Mouse (Mus musculus) heart, postnatal 14 days (tissue): ENCODE data around the gene Midn. TPM values are rescaled to one million over a fixed set of nuclear protein-coding genes. Genes with fewer than 3 reads are reported as not detected.

Experiments used
- DNase-seq, 2 experiments: peaks; one replicate each; pipeline ENCODE4 v3.0.0; 2021 to 2022
- intact Hi-C: fragments of 180-260 bp; cut with DNase I; formaldehyde crosslinking; loops from one replicate; pipeline ENCODE4 v1.15.1; 2025
- total RNA-seq, 2 experiments: library from RNA; stranded (reverse); gene quantifications; 2 replicates each; pipeline ENCODE4 v1.2.3; 2021

Gene Midn
- total RNA-seq, 2 experiments from 2014 or later, result 158 to 178 TPM

- intact Hi-C loops, result no loop called here
- DNase-seq, result no peak
These were observed 24.0 kb upstream of the Midn start for GRCm38 (mm10) chr10:80123932-80124562.

GRCm38 (mm10) chr10:80127920-80128319 lies 20.2 kb upstream of the Midn start:
- intact Hi-C loops, result no loop called here

DNA sequence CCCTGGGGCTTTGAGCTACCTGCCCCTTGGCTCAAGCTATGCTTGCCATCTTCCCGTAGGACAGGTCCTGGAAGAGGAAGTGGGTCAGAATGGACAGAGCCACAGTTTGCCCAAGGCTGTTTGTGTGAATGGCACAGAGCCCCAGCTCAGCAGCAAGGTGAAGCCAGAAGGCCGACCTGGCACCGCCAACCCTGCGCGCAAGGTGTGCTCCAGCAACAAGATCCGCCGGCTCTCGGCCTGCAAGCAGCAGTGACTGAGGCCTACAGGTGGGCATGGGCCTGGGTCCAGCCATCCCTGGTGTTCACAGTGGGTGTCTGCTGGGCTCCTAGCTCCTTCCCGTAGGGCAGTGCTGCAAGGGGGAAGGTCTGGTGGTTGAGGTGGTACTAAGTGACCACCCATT lies 18.2 kb upstream of the Midn start:
- intact Hi-C loops, result loop anchor here (10.0 kb wide), 1 partner anchor 165 kb away; the partner anchor contains the start of gene Wdr18

More at GRCm38 (mm10) chr10:80127920-80128319, 20.2 kb upstream of the Midn start:
- no peak for DNase-seq

DNA sequence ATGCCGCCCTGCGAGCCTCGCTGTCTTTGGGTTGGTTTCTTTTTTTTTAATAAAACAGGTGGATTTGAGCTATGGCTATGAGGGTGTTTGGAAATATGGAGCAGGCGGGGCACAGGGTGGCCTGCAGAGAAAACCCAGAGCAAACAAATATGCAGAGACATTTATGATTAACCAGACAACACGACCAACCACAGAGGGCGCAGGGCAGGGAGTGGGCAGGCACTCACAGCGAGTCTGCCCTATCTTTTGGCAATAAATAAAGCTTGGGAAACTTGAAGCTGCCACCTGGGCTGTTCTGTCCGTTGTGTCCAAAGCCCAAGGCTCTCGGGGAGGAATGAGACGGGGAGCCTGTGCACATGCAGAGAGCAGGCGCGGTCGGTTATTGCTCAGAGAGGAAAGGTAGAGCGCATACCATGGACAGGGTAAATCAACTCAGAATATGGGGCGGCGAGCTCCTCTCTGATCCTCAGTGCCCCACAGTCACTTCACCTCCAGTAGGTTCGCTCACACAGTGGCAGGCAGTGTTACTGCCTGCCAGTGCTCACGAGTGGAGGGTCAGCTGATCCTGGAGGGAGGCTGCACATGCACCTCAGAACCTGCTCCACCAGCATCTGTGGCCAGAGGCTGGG lies 17.6 kb upstream of the Midn start:
- intact Hi-C loops, result loop anchor here (10.0 kb wide), 1 partner anchor 166 kb away; the partner anchor contains the start of gene Wdr18
- no peak for DNase-seq

More for the DNA sequence above, 18.2 kb upstream of the Midn start:
- no peak for DNase-seq

- no peak for DNase-seq
These were observed 16.6 kb upstream of the Midn start for GRCm38 (mm10) chr10:80131316-80131951.

GRCm38 (mm10) chr10:80131952-80132350 lies 16.1 kb upstream of the Midn start:
- intact Hi-C loops, result loop anchor here (10.0 kb wide), 1 partner anchor 167 kb away; the partner anchor contains the start of gene Wdr18

More at GRCm38 (mm10) chr10:80131316-80131951, 16.6 kb upstream of the Midn start:
- intact Hi-C loops, result loop anchor here (10.0 kb wide), 1 partner anchor 167 kb away; the partner anchor contains the start of gene Wdr18

DNA sequence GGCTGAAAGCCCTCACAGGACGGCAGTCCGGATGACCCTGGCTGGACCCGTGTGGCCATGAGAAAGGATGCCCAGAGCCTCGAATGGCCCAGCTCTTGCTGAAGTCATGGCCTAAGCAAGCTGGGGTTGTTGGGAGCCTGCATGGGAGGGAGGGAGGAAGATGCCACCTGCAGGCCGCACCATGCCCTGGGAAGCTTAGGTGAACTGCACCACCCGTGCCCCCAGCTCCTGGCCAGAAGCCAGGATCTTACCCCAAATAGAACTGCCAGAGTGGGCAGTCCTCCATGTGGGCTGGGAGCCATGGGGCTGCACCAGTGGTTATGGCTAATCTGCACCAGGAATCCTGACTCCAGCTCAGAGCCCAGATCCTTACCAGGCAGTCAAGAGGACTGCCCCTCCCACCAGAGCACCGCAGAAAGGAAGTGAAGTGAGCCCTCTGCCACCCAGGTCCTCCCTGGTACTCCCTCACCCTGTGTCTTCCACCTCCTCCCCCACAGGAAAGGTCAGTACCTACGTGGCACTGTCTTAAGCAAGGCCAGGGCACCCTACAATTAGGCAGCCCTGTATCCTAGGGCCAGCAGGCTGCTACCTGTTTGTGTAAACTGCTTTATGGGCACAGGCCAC lies 14.7 kb upstream of the Midn start:
- peak in 1 of 2 experiments; percentile 73 for DNase-seq
- intact Hi-C loops, result loop anchor here (10.0 kb wide), 1 partner anchor 169 kb away; the partner anchor contains the start of gene Wdr18

More at GRCm38 (mm10) chr10:80131952-80132350, 16.1 kb upstream of the Midn start:
- DNase-seq, result no peak

GRCm38 (mm10) chr10:80134421-80134820 lies 13.7 kb upstream of the Midn start:
- intact Hi-C loops, result loop anchor here (10.0 kb wide), 1 partner anchor 170 kb away; the partner anchor contains the start of gene Wdr18
- no peak for DNase-seq

DNA sequence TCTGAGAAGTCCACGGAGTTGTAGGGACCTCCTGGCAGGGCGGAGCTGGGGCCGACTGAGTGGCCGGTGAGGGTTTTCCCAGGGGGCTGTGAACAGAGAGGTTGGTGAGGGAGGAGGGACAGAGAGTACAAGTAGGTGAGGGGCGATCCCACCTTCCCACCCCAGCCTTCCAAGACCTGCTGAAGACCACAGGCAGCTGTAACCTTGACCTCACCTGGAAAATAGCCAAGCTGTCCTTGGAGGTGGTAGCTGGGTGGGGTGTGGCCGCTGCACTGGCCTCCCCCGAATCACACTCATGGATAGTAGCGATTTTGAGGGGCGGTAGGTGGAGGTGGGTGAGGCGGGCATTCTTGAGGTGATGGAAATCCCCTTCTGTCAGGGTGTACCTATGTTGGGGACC lies 12.9 kb upstream of the Midn start:
- intact Hi-C loops, result loop anchor here (10.0 kb wide), 1 partner anchor 170 kb away; the partner anchor contains the start of gene Wdr18

DNA sequence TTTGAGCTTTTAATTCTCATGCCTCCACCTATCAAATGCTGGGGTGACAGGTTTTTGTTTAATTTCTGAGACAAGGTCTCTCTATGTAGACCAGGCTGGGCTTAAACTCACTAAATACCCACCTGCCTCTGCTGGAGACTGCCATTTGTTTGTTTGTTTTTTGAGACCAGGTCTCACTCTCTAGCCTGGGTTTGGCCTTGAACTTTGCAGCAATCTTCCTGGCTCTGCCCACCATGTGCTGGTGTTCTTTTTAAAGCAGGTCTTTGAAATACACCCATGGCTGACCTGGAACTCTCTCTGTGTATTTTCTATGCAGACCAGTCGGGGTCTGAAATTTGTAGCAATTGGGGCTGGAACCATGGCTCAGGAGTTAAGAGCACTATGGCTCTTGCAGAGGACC lies 12.4 kb upstream of the Midn start:
- no peak for DNase-seq
- intact Hi-C loops, result loop anchor here (2.0 to 10.0 kb wide), 2 partner anchors 19 to 171 kb away; partner anchors contain the start of gene Wdr18

More for the DNA sequence above, 12.9 kb upstream of the Midn start:
- DNase-seq, result no peak

- intact Hi-C loops, result loop anchor here (2.0 to 10.0 kb wide), 2 partner anchors 20 to 172 kb away; partner anchors contain the start of gene Wdr18
- DNase-seq, result no peak
These were observed 11.7 kb upstream of the Midn start for GRCm38 (mm10) chr10:80136179-80136951.

GRCm38 (mm10) chr10:80136952-80137625 lies 11.0 kb upstream of the Midn start:
- intact Hi-C loops, result loop anchor here (2.0 to 10.0 kb wide), 2 partner anchors 20 to 172 kb away; partner anchors contain the start of gene Wdr18
- peak in 1 of 2 experiments; percentile 16 for DNase-seq

- DNase-seq, result peak in 1 of 2 experiments; percentile 9
- intact Hi-C loops, result loop anchor here (2.0 to 10.0 kb wide), 2 partner anchors 21 to 173 kb away; partner anchors contain the start of gene Wdr18
These were observed 10.2 kb upstream of the Midn start for GRCm38 (mm10) chr10:80137626-80138552.

DNA sequence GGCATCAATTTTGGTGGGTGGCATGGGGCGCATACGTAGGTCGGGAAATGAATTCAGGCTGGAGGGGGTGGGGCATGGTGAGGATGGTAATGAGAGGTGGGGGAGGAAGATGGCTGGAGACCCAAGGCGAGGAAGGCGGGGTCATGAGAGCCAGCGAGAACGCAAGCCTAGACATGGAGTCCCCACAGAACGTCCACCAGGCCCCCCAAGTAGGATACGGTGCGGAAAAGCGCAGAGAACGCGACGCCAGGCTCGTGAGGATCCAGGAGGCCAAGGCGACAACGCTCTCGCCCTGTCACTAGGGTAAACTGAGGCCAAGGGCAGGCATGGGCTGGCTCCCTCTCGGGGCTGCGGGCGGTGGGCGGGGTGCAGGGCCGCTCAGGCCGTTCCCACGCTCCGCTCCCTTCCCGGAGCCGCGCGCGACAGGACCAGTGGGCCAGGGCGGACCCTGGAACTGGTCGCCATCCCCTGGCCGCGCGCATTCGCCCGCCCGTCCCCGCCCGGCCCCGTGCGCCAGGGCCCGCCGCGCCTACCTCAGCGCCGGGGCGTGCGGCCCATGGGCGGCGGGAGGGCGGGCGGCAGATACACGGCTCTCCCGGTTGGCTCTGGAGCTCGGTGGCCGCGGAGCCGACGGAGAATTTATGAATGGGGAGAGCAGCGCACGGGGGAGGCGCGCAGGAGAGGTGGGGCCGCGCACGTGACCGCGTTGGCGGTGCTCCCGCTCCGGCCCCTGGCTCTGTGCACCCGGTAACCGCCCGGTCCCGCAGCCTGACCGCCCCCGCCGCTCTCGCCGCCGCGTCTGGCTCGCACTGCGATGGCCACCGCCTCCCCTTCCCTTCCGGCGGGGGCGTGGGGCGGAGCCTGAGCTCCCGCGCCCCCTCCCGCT lies 9.3 kb upstream of the Midn start, which contains the start of gene Atp5d:
Gene Atp5d, plus strand, starts transcription at position 80 of the 886 bp plus-strand sequence.
- intact Hi-C loops, result loop anchor here (10.0 kb wide), 1 partner anchor 174 kb away; the partner anchor contains the start of gene Wdr18
- DNase-seq, result peak in 1 of 2 experiments; percentile 69

DNA sequence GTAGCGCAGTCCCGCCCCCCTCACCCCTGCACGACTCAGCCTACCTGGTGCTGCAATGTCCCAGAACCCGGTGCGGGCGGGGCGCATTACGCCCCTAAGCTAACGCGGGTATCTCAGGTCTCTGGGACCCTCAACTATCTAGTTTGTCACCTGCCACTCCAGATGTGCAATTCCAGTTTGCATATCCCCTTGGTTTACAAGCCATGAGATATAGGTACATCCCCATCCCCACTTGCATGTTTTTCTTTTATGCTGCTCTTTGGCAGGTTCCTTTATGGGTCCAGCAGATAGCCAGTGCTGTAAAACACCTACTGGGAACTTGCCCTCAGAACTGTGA lies 8.7 kb upstream of the Midn start:
- DNase-seq, result no peak
- intact Hi-C loops, result loop anchor here (10.0 kb wide), 1 partner anchor 175 kb away; the partner anchor contains the start of gene Wdr18

DNA sequence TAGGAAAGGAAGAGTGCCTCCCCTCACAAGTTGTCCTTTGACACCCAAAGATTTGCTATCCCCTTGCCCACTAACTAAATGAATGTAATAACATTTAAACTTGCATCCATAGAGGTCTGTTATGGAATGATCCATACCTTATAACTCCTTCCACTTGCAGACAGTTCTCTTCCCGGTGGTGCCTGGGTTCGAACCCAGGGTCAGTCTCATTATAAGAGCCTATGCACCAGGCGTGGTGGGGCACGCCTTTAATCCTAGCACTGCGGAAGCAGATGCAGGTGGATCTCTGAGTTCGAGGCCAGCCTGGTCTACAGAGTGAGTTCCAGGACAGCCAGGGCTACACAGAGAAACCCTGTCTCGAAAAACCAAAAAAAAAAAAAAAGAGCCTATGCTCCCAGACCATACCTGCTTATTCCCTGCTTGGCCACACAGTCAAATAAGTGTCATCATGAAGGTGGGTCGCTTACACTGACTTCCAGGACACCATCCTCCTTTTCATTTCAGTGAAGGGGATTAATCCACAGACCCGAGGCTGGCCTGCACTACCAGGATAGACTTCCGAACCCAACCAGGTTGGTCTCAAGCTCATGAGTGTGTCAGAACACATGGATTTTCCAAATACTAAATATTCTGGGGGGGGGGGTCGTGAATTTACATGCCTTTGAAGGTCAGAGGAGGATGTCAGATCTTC lies 8.0 kb upstream of the Midn start:
- intact Hi-C loops, result loop anchor here (2.0 to 10.0 kb wide), 2 partner anchors 153 to 175 kb away; partner anchors contain the start of gene Wdr18
- DNase-seq, result peak in 1 of 2 experiments; percentile 1
